Mouse (Mus musculus): ENCODE data around the gene Dbndd2. TPM values are rescaled to one million over a fixed set of nuclear protein-coding genes. Genes with fewer than 3 reads are reported as not detected.
A peak's percentile ranks its signal among the peaks of the same experiment; 100 is the strongest.

Dbndd2 gene
- polyA plus RNA-seq, 1 experiment from 2014 or later = 44.6 TPM

DNA sequence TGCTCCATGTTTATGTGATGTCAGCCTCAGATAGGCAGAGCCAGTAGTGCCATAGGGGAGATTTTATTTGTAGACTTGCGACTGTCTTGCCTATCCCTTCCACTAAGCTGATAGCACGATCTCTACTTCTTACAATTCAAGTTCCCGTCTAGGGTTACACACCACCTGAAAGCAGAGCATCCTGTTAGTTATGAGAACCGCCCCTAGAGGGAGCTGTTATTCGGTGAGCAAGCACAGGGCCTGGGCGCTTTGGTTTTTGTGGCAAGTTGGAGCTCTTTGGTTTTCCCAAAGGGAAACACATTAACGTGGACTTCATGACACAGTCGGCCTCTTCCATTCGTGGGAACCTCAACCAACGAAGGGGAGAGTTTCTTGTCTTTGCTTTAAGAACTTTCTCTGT is 15.7 kb upstream of the Dbndd2 start:
- Histone ChIP-seq H3K4me2 (replicated peaks; ENCODE audit: low read depth, low read length) (no peak overlapping the region), H3K4me1 (ENCODE audit: insufficient read depth, low read depth, low read length) (no peaks in the 10 kb centered on the region), H3K9me3 (ENCODE audit: low read length) (no peaks in the 10 kb centered on the region), H3K36me3 (ENCODE audit: insufficient read depth, low read length) (no peaks in the 10 kb centered on the region), H3K4me3 (ENCODE audit: low read depth, low read length) (no peak overlapping the region), H3K27me3 (replicated peaks; ENCODE audit: insufficient read depth, low read length) (no peaks in the 10 kb centered on the region), H3K27ac (ENCODE audit: low read length) (no peak overlapping the region), H3K9ac (replicated peaks; ENCODE audit: low read depth) (no peak overlapping the region)
- peak; percentile 40; the same call in 1 of the 2 replicates for ATAC-seq
- no peak for TF ChIP-seq EP300 (IDR thresholded peaks at IDR 0.05)
- peak; percentile 75 for TF ChIP-seq CTCF (IDR thresholded peaks at IDR 0.05)
- WGBS = 25% methylated on average over 10 of the region's 10 CpGs
- DNase-seq (ENCODE audit: low spot score) = peak; percentile 75

GRCm38 (mm10) chr2:164473624-164474023 is 12.3 kb upstream of the Dbndd2 start, which contains the start of gene Trp53tg5:
TSS of gene Trp53tg5 (minus strand) at chr2:164473724.
- Histone ChIP-seq H3K36me3 (ENCODE audit: insufficient read depth, low read length) (no peaks in the 10 kb centered on the region), H3K4me1 (ENCODE audit: insufficient read depth, low read depth, low read length) (no peaks in the 10 kb centered on the region), H3K9me3 (ENCODE audit: low read length) (no peaks in the 10 kb centered on the region), H3K9ac (replicated peaks; ENCODE audit: low read depth) (no peak within 1 kb of the TSS), H3K4me3 (ENCODE audit: low read depth, low read length) (no peak within 1 kb of the TSS), H3K4me2 (replicated peaks; ENCODE audit: low read depth, low read length) (no peak within 1 kb of the TSS), H3K27me3 (replicated peaks; ENCODE audit: insufficient read depth, low read length) (no peaks in the 10 kb centered on the region), H3K27ac (ENCODE audit: low read length) (no peak within 1 kb of the TSS)
- TF ChIP-seq EP300 (IDR thresholded peaks at IDR 0.05) (no peak), CTCF (IDR thresholded peaks at IDR 0.05) (no peak)
- WGBS = 83% methylated on average over 6 of the region's 6 CpGs
- ATAC-seq = no peak
- no peak for DNase-seq (ENCODE audit: low spot score)

DNA sequence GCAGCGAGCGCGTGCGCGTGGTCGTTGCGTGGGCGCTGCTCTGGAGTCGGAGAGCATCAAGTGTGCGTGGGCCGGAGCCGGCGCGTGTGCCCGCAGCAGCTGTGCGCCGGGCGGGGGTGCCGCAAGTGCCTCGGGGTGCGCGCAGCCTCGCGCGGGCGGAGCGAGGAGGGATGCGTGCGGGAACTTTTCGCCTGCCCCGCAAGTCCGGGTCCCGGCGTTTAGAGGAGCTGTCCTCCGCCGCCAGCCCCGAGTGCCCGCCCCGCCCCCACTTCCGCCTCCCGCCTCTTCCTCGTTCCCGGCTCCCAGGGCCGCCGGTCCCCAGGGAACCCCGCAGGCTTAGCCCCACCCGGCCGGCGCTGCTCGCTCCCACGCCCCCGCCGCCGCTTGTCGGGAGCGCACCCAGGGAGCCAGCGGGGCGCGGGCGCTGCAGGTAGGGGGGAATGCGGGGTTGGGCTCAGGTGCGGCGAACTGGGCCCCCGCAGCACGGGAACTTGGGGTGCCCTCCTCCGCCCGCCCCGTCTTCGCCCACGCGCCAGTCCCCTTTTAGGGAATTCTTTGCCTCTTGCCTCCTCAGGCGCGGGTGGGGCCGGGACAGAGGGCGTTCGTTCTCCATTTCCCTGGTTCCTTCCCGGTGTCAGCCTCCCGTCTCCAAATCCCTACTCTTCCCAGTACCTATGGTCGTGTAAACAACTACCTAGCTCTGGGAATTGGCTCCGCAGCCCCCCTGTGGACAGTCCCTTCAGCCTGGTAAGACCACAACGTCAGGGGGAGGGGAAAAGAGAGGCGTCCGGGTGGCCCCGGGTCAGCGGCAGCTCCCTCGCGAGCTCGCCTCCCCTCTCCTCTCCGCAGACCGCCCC is 580 bp downstream of the Dbndd2 start:
- Histone ChIP-seq H3K36me3 (ENCODE audit: insufficient read depth, low read length) (peaks cover 8% of the 10 kb centered on the region; the same call in 1 of the 2 replicates), H3K4me3 (ENCODE audit: low read depth, low read length) (peak overlapping the region; percentile 86), H3K9ac (replicated peaks; ENCODE audit: low read depth) (peak overlapping the region; percentile 48), H3K9me3 (ENCODE audit: low read length) (no peaks in the 10 kb centered on the region), H3K27ac (ENCODE audit: low read length) (peak overlapping the region; percentile 47), H3K27me3 (replicated peaks; ENCODE audit: insufficient read depth, low read length) (no peaks in the 10 kb centered on the region), H3K4me1 (ENCODE audit: insufficient read depth, low read depth, low read length) (no peaks in the 10 kb centered on the region; the same call in 1 of the 2 replicates), H3K4me2 (replicated peaks; ENCODE audit: low read depth, low read length) (peak overlapping the region; percentile 97)
- DNase-seq (ENCODE audit: low spot score) (peak; percentile 50), ATAC-seq (peak; percentile 84)
- 5% methylated on average over 42 of the region's 90 CpGs for WGBS
- TF ChIP-seq EP300 (IDR thresholded peaks at IDR 0.05) (no peak), CTCF (IDR thresholded peaks at IDR 0.05) (no peak)

- no peak for TF ChIP-seq EP300 (IDR thresholded peaks at IDR 0.05)
- no peak for TF ChIP-seq CTCF (IDR thresholded peaks at IDR 0.05)
- WGBS = 12% methylated on average over 11 of the region's 11 CpGs
- Histone ChIP-seq H3K36me3 (ENCODE audit: insufficient read depth, low read length) (peaks cover 8% of the 10 kb centered on the region; the same call in 1 of the 2 replicates), H3K4me1 (ENCODE audit: insufficient read depth, low read depth, low read length) (no peaks in the 10 kb centered on the region; the same call in 1 of the 2 replicates), H3K27me3 (replicated peaks; ENCODE audit: insufficient read depth, low read length) (no peaks in the 10 kb centered on the region), H3K9me3 (ENCODE audit: low read length) (no peaks in the 10 kb centered on the region), H3K4me2 (replicated peaks; ENCODE audit: low read depth, low read length) (peak overlapping the region; percentile 97), H3K9ac (replicated peaks; ENCODE audit: low read depth) (peak overlapping the region; percentile 48), H3K27ac (ENCODE audit: low read length) (0 out of 2 replicates have a peak overlapping the region, but pooled peaks have one; percentile 47), H3K4me3 (ENCODE audit: low read depth, low read length) (peak overlapping the region; percentile 86)
- ATAC-seq (0 out of 2 replicates have a peak, but pooled peaks have one; percentile 1), DNase-seq (ENCODE audit: low spot score) (no peak)
Measured at GRCm38 (mm10) chr2:164487115-164487527, 1.2 kb downstream of the Dbndd2 start.

- TF ChIP-seq CTCF (IDR thresholded peaks at IDR 0.05) (no peak), EP300 (IDR thresholded peaks at IDR 0.05) (no peak)
- Histone ChIP-seq H3K9ac (replicated peaks; ENCODE audit: low read depth) (no peak overlapping the region), H3K36me3 (ENCODE audit: insufficient read depth, low read length) (peaks cover 8% of the 10 kb centered on the region; the same call in 1 of the 2 replicates), H3K27me3 (replicated peaks; ENCODE audit: insufficient read depth, low read length) (no peaks in the 10 kb centered on the region), H3K4me3 (ENCODE audit: low read depth, low read length) (no peak overlapping the region), H3K9me3 (ENCODE audit: low read length) (no peaks in the 10 kb centered on the region), H3K4me2 (replicated peaks; ENCODE audit: low read depth, low read length) (peak overlapping the region; percentile 97; the same call in 1 of the 2 replicates), H3K4me1 (ENCODE audit: insufficient read depth, low read depth, low read length) (no peaks in the 10 kb centered on the region; the same call in 1 of the 2 replicates), H3K27ac (ENCODE audit: low read length) (no peak overlapping the region)
- DNase-seq (ENCODE audit: low spot score) = no peak
- ATAC-seq = no peak
- WGBS = 69% methylated on average over 9 of the region's 9 CpGs
Measured at GRCm38 (mm10) chr2:164487812-164488211, 1.9 kb downstream of the Dbndd2 start.

- DNase-seq (ENCODE audit: low spot score) (no peak), ATAC-seq (no peak)
- 60% methylated on average over 2 of the region's 2 CpGs for WGBS
- no peak overlapping the region for H3K9ac ChIP-seq (replicated peaks; ENCODE audit: low read depth)
- H3K27me3 ChIP-seq (replicated peaks; ENCODE audit: insufficient read depth, low read length) = no peaks in the 10 kb centered on the region
- peaks cover 8% of the 10 kb centered on the region; the same call in 1 of the 2 replicates for H3K36me3 ChIP-seq (ENCODE audit: insufficient read depth, low read length)
- TF ChIP-seq EP300 (IDR thresholded peaks at IDR 0.05) (no peak), CTCF (IDR thresholded peaks at IDR 0.05) (no peak)
- no peak overlapping the region for H3K27ac ChIP-seq (ENCODE audit: low read length)
- peaks cover 9% of the 10 kb centered on the region; the same call in 1 of the 2 replicates for H3K4me1 ChIP-seq (ENCODE audit: insufficient read depth, low read depth, low read length)
- no peak overlapping the region for H3K4me3 ChIP-seq (ENCODE audit: low read depth, low read length)
- H3K9me3 ChIP-seq (ENCODE audit: low read length) = no peaks in the 10 kb centered on the region
- H3K4me2 ChIP-seq (replicated peaks; ENCODE audit: low read depth, low read length) = no peak overlapping the region
Measured at GRCm38 (mm10) chr2:164494126-164494525, 8.2 kb downstream of the Dbndd2 start.
